Mouse (Mus musculus) midbrain, embryonic 14.5 days (tissue): ENCODE measurements around the gene Uggt1. TPM values are rescaled to one million over a fixed set of nuclear protein-coding genes. Genes with fewer than 3 reads are reported as not detected.

Source experiments
- ATAC-seq: fragments of 200-750 bp; cut with Nextera tagmentation; 2 replicates; pipeline ENCODE4 v1.8.0; 2017; ENCODE audit warnings: moderate number of reproducible peaks, moderate library complexity; ENCODE audit not compliant: low FRiP score, low TSS enrichment
- DNase-seq: peaks from one replicate; pipeline ENCODE4 v3.0.0-alpha.2; 2015
- H3K27ac ChIP-seq: fragments of 300-500 bp; sonication (generic); replicated peaks from 2 replicates; pipeline ENCODE4 v1.5.1; 2014; ENCODE audit warnings: mild to moderate bottlenecking, low read depth, low read length, moderate library complexity
- H3K27me3 ChIP-seq: fragments of 300-500 bp; sonication (generic); 2 replicates; pipeline ENCODE4 v1.6.1; 2014; ENCODE audit warnings: low read length, control low read depth, mixed read lengths; ENCODE audit not compliant: control insufficient read depth, insufficient read depth
- H3K36me3 ChIP-seq: fragments of 300-500 bp; sonication (generic); 2 replicates; pipeline ENCODE4 v1.6.1; 2014; ENCODE audit warnings: low read length, control low read depth; ENCODE audit not compliant: control insufficient read depth, insufficient read depth
- H3K4me1 ChIP-seq: fragments of 300-500 bp; sonication (generic); 2 replicates; pipeline ENCODE4 v1.6.1; 2014; ENCODE audit warnings: mild to moderate bottlenecking, antibody characterized with exemption, low read length, control low read depth; ENCODE audit not compliant: control insufficient read depth, insufficient read depth
- H3K4me2 ChIP-seq: fragments of 300-500 bp; sonication (generic); 2 replicates; pipeline ENCODE4 v1.6.1; 2014; ENCODE audit warnings: mild to moderate bottlenecking, low read length, moderate library complexity
- H3K4me3 ChIP-seq: fragments of 300-500 bp; sonication (generic); replicated peaks from 2 replicates; pipeline ENCODE4 v1.5.1; 2014; ENCODE audit warnings: low read depth, low read length
- H3K9ac ChIP-seq: fragments of 300-500 bp; sonication (generic); replicated peaks from 2 replicates; pipeline ENCODE4 v1.6.1; 2014; ENCODE audit warnings: mild to moderate bottlenecking, low read length, moderate library complexity
- H3K9me3 ChIP-seq: fragments of 300-500 bp; sonication (generic); 2 replicates; pipeline ENCODE4 v1.6.1; 2016; ENCODE audit warnings: low read length, control low read depth, mixed read lengths; ENCODE audit not compliant: control insufficient read depth
- WGBS: fragments of 180-500 bp; shearing (Covaris S2); extraction: QIAGEN DNeasy Blood & Tissue Kit; methylation state at CpG from one replicate; pipeline ENCODE4 v1.1.7; 2014; 5-methylcytosine and 5-hydroxymethylcytosine counted together
- polyA plus RNA-seq: library from polyadenylated mRNA; unstranded; fragments of >200 nt; fragmentation: Nextera tagmentation; extraction: Ambion mirVana; gene quantifications from 2 replicates; pipeline ENCODE4 v1.2.1, GENCODE M21; 2014

Uggt1 gene
- 54.0 and 73.8 TPM in 2 replicates for polyA plus RNA-seq

- H3K4me2 ChIP-seq, result peak within 1 kb of the TSS; percentile 75
- H3K27ac ChIP-seq, result peak within 1 kb of the TSS; percentile 86
- peak; percentile 96 for DNase-seq
- no peaks in the 10 kb centered on the region for H3K9me3 ChIP-seq
- H3K27me3 ChIP-seq, result no peaks in the 10 kb centered on the region
- no peaks in the 10 kb centered on the region for H3K36me3 ChIP-seq
- H3K4me3 ChIP-seq, result peak within 1 kb of the TSS; percentile 87
- peak; percentile 95 for ATAC-seq
- WGBS, result 3% methylated on average over 49 of the region's 49 CpGs
- H3K4me1 ChIP-seq, result peaks cover 7% of the 10 kb centered on the region; the same call in 1 of the 2 replicates
- H3K9ac ChIP-seq, result peak within 1 kb of the TSS; percentile 78
Observed at GRCm38 (mm10) chr1:36244058-36244827, at the start of gene Uggt1. Uggt1 (minus strand) TSS chr1:36244720.

- no peaks in the 10 kb centered on the region for H3K36me3 ChIP-seq
- no peak for DNase-seq
- no peak overlapping the region for H3K4me2 ChIP-seq
- no peaks in the 10 kb centered on the region for H3K4me1 ChIP-seq
- 87% methylated on average over 8 of the region's 8 CpGs for WGBS
- no peak for ATAC-seq
- no peak overlapping the region for H3K9ac ChIP-seq
- no peaks in the 10 kb centered on the region for H3K9me3 ChIP-seq
- no peak overlapping the region for H3K27ac ChIP-seq
- H3K27me3 ChIP-seq, result no peaks in the 10 kb centered on the region
- H3K4me3 ChIP-seq, result no peak overlapping the region
Observed at GRCm38 (mm10) chr1:36293470-36293869, 49.0 kb upstream of the Uggt1 start.

DNA sequence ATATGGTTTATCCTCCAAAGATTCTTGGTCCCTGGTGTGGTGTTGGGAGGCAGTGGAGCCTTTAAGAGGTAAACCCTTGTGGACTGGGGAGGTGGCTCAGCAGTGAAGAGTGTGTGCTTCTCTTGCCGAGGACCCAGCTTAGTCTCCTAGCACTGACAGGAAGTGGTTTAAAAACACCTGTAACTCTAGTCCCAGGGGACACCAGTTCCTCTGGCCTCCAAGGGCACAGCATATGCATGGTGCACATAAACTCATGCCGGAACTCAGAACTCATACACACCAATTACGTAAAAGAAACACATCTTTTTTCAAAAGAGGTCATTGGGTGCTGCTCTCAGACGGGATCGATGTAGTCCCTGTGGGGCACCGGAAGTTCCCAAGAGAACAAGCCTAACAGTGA, 37.3 kb upstream of the Uggt1 start:
- Histone ChIP-seq H3K4me3 (no peak overlapping the region), H3K27ac (no peak overlapping the region), H3K4me2 (no peak overlapping the region), H3K27me3 (no peaks in the 10 kb centered on the region), H3K9me3 (no peaks in the 10 kb centered on the region), H3K4me1 (no peaks in the 10 kb centered on the region), H3K9ac (no peak overlapping the region), H3K36me3 (no peaks in the 10 kb centered on the region)
- ATAC-seq (no peak), DNase-seq (no peak)
- 93% methylated on average over 6 of the region's 6 CpGs for WGBS

DNA sequence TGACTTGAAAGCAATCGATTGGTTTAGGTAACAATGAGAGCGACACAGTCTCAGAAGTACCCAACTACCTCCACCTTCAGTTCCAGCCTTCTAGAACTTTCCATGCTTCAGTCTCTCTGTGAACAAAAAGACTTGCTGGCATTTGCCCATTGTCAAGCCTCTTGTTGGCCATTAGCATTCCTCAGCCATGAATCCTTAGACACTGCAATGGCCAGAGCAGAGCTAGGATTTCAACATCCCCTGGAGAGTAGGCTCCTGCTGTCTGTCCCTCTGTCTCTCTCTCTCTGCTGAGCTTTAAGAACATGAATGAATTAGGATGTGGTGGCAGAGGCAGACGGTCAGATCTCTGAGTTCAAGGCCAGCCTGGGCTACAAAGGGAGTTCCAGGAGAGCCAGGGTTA, 36.4 kb upstream of the Uggt1 start:
- Histone ChIP-seq H3K36me3 (no peaks in the 10 kb centered on the region), H3K4me2 (no peak overlapping the region), H3K27me3 (no peaks in the 10 kb centered on the region), H3K9me3 (no peaks in the 10 kb centered on the region), H3K9ac (no peak overlapping the region), H3K4me3 (no peak overlapping the region), H3K4me1 (no peaks in the 10 kb centered on the region), H3K27ac (no peak overlapping the region)
- DNase-seq, result no peak
- no peak for ATAC-seq
- WGBS, result 89% methylated on average over 3 of the region's 3 CpGs

DNA sequence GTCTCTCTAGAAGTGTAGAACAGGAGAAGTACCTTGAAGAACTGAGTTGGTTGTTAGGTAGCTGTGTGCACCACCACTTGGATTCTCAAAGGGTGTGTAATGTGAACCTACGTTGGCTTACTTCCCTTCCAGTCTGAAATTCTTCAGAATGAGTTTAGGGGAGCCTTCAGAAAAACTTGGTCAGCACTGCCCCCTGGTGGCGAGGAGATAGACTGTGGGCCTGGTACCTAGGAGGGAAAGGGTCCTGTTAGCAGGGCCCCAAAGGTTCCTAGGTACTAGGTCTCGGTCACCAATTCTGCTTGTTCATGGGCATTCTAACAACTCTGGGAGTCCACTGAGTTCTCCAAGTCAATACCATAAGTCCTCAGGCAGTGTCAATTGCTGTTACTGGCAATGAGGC, 34.7 kb upstream of the Uggt1 start:
- no peaks in the 10 kb centered on the region for H3K4me1 ChIP-seq
- DNase-seq, result peak; percentile 87
- H3K4me3 ChIP-seq, result no peak overlapping the region
- WGBS, result 22% methylated on average over 3 of the region's 3 CpGs
- H3K36me3 ChIP-seq, result no peaks in the 10 kb centered on the region
- no peaks in the 10 kb centered on the region for H3K27me3 ChIP-seq
- H3K9ac ChIP-seq, result no peak overlapping the region
- H3K27ac ChIP-seq, result no peak overlapping the region
- H3K4me2 ChIP-seq, result no peak overlapping the region
- no peaks in the 10 kb centered on the region for H3K9me3 ChIP-seq
- no peak for ATAC-seq

DNA sequence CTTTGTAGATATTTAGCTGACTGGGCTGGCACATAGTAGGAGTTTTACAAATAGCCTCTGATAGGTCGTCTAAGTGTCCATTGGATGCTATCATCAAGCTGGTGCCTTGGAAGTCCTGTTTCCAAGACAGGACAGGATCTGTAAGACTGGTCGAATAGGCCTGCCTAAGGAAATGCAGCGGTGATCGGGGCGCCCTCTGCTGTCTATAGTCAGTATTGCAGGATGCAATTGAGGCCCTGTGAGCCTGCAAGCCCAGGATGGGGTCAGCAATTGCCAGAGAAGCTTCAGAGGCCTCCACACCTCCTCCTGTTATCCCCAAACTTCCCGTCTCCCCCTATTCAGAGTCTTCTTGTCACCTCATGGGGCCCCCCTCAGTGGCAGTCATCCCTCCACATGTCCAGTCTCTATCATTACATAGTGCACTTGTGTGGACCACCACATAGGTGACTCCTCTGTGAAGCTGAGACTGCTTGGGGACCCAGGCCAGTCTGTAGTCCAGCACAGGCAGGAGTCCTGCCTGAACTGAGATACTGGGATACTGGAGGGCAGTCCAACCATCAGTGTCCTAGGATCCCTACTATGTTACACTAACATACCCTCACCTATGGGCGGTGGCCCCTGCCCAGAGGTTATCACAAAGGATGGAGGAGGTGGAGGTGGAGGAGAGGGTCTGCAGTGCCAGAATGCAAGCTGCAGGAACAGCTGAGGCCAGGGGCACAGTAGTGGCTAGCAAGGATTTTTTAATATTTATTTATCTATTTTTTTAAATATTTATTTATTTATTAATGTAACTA, 32.9 kb upstream of the Uggt1 start:
- ATAC-seq, result no peak
- no peaks in the 10 kb centered on the region for H3K36me3 ChIP-seq
- H3K4me2 ChIP-seq, result no peak overlapping the region
- H3K27me3 ChIP-seq, result no peaks in the 10 kb centered on the region
- H3K9me3 ChIP-seq, result no peaks in the 10 kb centered on the region
- 21% methylated on average over 7 of the region's 7 CpGs for WGBS
- no peak overlapping the region for H3K4me3 ChIP-seq
- peak; percentile 70 for DNase-seq
- no peak overlapping the region for H3K27ac ChIP-seq
- H3K4me1 ChIP-seq, result no peaks in the 10 kb centered on the region
- H3K9ac ChIP-seq, result no peak overlapping the region

- 66% methylated on average over 13 of the region's 13 CpGs for WGBS
Observed at GRCm38 (mm10) chr1:36275635-36276389, 31.3 kb upstream of the Uggt1 start.

GRCm38 (mm10) chr1:36274455-36274854, 29.9 kb upstream of the Uggt1 start, which contains the start of gene Neurl3:
Neurl3 (minus strand) TSS chr1:36274679.
- H3K9ac ChIP-seq, result no peak within 1 kb of the TSS
- 93% methylated on average over 5 of the region's 5 CpGs for WGBS
- no peak for DNase-seq

More at GRCm38 (mm10) chr1:36275635-36276389, 31.3 kb upstream of the Uggt1 start:
- Histone ChIP-seq H3K27me3 (no peaks in the 10 kb centered on the region), H3K36me3 (no peaks in the 10 kb centered on the region), H3K4me1 (no peaks in the 10 kb centered on the region), H3K9ac (no peak overlapping the region), H3K4me2 (no peak overlapping the region), H3K27ac (no peak overlapping the region), H3K4me3 (no peak overlapping the region), H3K9me3 (no peaks in the 10 kb centered on the region)
- no peak for DNase-seq
- ATAC-seq, result no peak

More at GRCm38 (mm10) chr1:36274455-36274854, 29.9 kb upstream of the Uggt1 start, which contains the start of gene Neurl3:
- Histone ChIP-seq H3K4me3 (no peak within 1 kb of the TSS), H3K9me3 (no peaks in the 10 kb centered on the region), H3K4me1 (no peaks in the 10 kb centered on the region), H3K4me2 (no peak within 1 kb of the TSS), H3K27me3 (no peaks in the 10 kb centered on the region), H3K36me3 (no peaks in the 10 kb centered on the region), H3K27ac (no peak within 1 kb of the TSS)
- ATAC-seq, result no peak
